Mouse (Mus musculus): ENCODE data around the gene Flrt2.

GRCm38 (mm10) chr12:95642226-95642625, 49.8 kb upstream of the Flrt2 start:
- TF ChIP-seq CTCF (IDR thresholded peaks at IDR 0.05; ENCODE audit: low read depth, low read length) (no peak), POLR2A (IDR thresholded peaks at IDR 0.05; ENCODE audit: extremely low read depth, insufficient read depth, low read length) (no peak)
